Mouse (Mus musculus) adrenal gland, postnatal 36 days (tissue): ENCODE data around the gene Elfn1. TPM values are rescaled to one million over a fixed set of nuclear protein-coding genes. Genes with fewer than 3 reads are reported as not detected.

ENCODE experiments used
- DNase-seq, 2 experiments: peaks; one replicate each; pipeline ENCODE4 v3.0.0; 2021; ENCODE audit warnings: mixed read lengths in 1 of 2
- long read RNA-seq, 2 experiments: library from polyadenylated mRNA; stranded (forward); transcript quantifications; one replicate each; pipeline ENCODE4 v2.0.0; 2021; ENCODE audit warnings: borderline sequencing depth in 2 of 2
- total RNA-seq, 2 experiments: library from RNA; stranded (reverse); gene quantifications; 2 replicates each; pipeline ENCODE4 v1.2.3; 2021

Elfn1 gene
- 10 to 100 TPM in 1 of 2 experiments, under 1 TPM in 1; 0.46 to 20.1 TPM for total RNA-seq
- long read RNA-seq, experiment 1, partial matches to known transcripts: 0 of 2 reads
- long read RNA-seq, experiment 1, other reads (novel, unspliced or antisense): 2 of 2 reads
- long read RNA-seq, experiment 2, partial matches to known transcripts: 0 of 1 reads
- long read RNA-seq, experiment 2, other reads (novel, unspliced or antisense): 0 of 1 reads

- DNase-seq: peak in 1 of 2 experiments; percentile 70
Measured at GRCm38 (mm10) chr5:139907714-139908242, at the start of gene Elfn1. Gene Elfn1 (plus strand): TSS chr5:139907943.

GRCm38 (mm10) chr5:139860328-139861104, 47.2 kb upstream of the Elfn1 start:
- no peak for DNase-seq

- peak; percentile 85 to 90 for DNase-seq
Measured at GRCm38 (mm10) chr5:139862759-139863158, 45.0 kb upstream of the Elfn1 start.

GRCm38 (mm10) chr5:139870886-139871285, 36.9 kb upstream of the Elfn1 start:
- no peak for DNase-seq

- no peak for DNase-seq
Measured at GRCm38 (mm10) chr5:139871526-139871925, 36.2 kb upstream of the Elfn1 start.

- DNase-seq: no peak
Measured at GRCm38 (mm10) chr5:139877563-139877962, 30.2 kb upstream of the Elfn1 start.

- DNase-seq: no peak
Measured at GRCm38 (mm10) chr5:139879694-139880093, 28.0 kb upstream of the Elfn1 start.

- DNase-seq: no peak
Measured at GRCm38 (mm10) chr5:139881161-139881560, 26.6 kb upstream of the Elfn1 start.

GRCm38 (mm10) chr5:139888624-139889023, 19.1 kb upstream of the Elfn1 start:
- no peak for DNase-seq

GRCm38 (mm10) chr5:139889370-139889769, 18.4 kb upstream of the Elfn1 start:
- DNase-seq: no peak

- no peak for DNase-seq
Measured at GRCm38 (mm10) chr5:139892326-139892994, 15.3 kb upstream of the Elfn1 start.

- DNase-seq: no peak
Measured at GRCm38 (mm10) chr5:139892995-139893345, 14.8 kb upstream of the Elfn1 start.

- peak in 1 of 2 experiments; percentile 16 for DNase-seq
Measured at GRCm38 (mm10) chr5:139894025-139894508, 13.7 kb upstream of the Elfn1 start.

GRCm38 (mm10) chr5:139899044-139899443, 8.7 kb upstream of the Elfn1 start:
- no peak for DNase-seq

- peak; percentile 38 to 56 for DNase-seq
Measured at GRCm38 (mm10) chr5:139905121-139905520, 2.6 kb upstream of the Elfn1 start.

- DNase-seq: no peak
Measured at GRCm38 (mm10) chr5:139906507-139906906, 1.2 kb upstream of the Elfn1 start.

GRCm38 (mm10) chr5:139907241-139907640, 502 bp upstream of the Elfn1 start:
- peak; percentile 49 to 67 for DNase-seq

- peak; percentile 43 to 57 for DNase-seq
Measured at GRCm38 (mm10) chr5:139908243-139908810, 584 bp downstream of the Elfn1 start.

GRCm38 (mm10) chr5:139908811-139909627, 1.3 kb downstream of the Elfn1 start:
- no peak for DNase-seq

- DNase-seq: peak in 1 of 2 experiments; percentile 47
Measured at GRCm38 (mm10) chr5:139909710-139910550, 2.2 kb downstream of the Elfn1 start.
